Mouse (Mus musculus) urinary bladder, adult 18-20 months (tissue): ENCODE measurements around the gene Arhgef3.
A peak's percentile ranks its signal among the peaks of the same experiment; 100 is the strongest.

Experiments used
- DNase-seq, 2 experiments: peaks; one replicate each; pipeline ENCODE4 v3.0.0; 2022; ENCODE audit warnings: low spot score in 2 of 2, mixed read lengths in 2 of 2

Arhgef3 gene

GRCm38 (mm10) chr14:27268137-27268536 is 153.4 kb downstream of the Arhgef3 start:
- no peak for DNase-seq

- no peak for DNase-seq
These were observed 154.4 kb downstream of the Arhgef3 start for GRCm38 (mm10) chr14:27268986-27269700.

GRCm38 (mm10) chr14:27269836-27270235 is 155.1 kb downstream of the Arhgef3 start:
- no peak for DNase-seq

GRCm38 (mm10) chr14:27270466-27270865 is 155.8 kb downstream of the Arhgef3 start:
- no peak for DNase-seq

- DNase-seq, result no peak
These were observed 156.8 kb downstream of the Arhgef3 start for GRCm38 (mm10) chr14:27271371-27272071.

DNA sequence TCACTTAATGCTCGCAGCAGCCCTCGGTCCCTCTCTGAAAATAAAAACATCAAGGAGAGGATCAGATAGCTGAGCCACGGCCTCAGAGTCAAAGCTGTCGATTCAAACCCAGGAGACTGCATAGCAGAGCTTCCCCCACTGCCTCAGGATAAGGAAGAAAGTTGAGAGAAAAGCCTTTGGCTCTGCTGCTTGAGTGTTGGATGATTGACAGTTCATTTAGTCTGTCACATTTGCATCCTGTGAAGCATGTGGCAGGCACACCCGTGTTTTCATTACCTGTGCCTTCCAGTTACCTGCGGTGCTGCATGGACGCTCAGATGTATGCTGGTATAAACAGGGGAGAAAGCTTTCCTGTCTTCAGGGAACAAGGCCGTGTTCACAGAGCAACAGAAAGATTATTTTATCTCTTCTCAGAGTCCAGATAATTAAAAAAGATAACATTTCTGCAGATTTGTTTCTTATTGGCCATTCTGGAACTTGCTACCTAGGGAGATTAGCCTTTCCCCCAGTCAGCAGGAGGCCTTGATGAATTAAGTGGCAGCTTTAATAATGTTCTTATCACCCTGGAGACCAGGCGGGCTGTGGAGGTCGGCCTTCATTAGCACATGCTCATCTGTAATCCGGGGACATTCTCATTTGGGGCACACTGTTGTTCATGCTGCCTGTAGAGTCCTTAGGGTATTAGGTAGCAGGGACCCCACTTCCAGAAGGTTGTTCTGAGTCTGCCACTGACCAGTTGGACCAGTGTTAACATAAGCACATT is 157.6 kb downstream of the Arhgef3 start:
- no peak for DNase-seq

- no peak for DNase-seq
These were observed 158.1 kb downstream of the Arhgef3 start for GRCm38 (mm10) chr14:27272835-27273138.

- DNase-seq, result no peak
These were observed 158.5 kb downstream of the Arhgef3 start for GRCm38 (mm10) chr14:27273169-27273568.

DNA sequence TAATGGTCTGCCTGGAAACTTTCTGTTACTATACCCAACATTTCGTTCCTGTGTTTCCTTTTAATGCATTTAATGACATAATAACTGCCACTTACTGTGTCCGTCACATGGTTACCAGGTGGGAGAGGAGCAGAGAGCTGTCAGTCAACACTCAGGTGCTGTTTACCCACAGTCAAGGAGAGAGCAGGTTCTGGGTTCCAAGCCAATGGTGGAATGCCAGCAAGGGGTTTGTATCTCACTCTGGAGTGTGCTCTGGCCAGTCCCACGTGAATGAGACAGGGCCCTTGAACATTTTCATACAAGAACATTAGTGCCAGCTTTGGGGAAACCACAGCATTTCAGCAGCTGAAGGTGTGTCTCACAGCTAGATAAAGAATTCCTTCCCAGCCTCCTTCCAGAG is 162.6 kb downstream of the Arhgef3 start:
- DNase-seq, result no peak

GRCm38 (mm10) chr14:27280201-27280890 is 165.6 kb downstream of the Arhgef3 start:
- no peak for DNase-seq

GRCm38 (mm10) chr14:27283956-27284355 is 169.3 kb downstream of the Arhgef3 start:
- no peak for DNase-seq

DNA sequence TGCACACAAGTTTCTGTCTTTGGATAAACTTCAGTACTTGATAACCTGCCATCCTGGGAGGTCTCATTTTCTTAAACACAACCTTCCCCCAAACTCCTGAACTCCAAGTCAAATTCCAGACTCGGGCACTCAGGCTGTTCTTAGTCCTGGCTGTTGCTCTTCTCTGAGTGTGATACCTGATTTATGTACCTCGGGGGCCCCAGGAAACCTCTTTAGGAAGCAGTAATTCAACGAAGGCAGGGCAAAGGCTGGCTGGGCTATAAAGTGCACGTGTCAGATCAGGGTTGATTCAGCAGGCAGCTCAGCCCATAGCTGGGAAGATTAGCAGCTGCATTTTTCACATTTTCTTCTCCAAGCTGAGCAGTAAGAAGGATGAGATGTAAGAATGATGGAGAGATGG is 171.5 kb downstream of the Arhgef3 start:
- DNase-seq, result no peak

DNA sequence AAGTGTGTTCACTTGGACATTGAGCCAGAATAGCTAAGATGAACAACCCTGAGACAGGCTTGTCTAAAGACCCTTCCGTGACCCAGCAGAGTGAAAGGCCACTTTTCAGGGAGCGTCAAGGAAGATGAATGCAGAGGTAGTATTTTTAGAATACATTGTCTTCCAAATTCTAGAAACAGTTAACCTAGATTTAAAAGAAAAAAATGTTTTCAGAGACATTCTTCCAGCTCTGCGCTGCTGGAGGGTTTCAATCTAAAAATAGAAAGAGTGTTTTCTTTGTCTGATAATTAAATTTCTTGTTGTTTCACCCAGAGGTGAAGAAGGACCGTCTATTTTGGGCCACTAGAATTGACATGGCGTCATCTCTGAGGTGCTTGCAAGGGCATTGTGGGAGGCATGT is 174.4 kb downstream of the Arhgef3 start:
- no peak for DNase-seq

DNA sequence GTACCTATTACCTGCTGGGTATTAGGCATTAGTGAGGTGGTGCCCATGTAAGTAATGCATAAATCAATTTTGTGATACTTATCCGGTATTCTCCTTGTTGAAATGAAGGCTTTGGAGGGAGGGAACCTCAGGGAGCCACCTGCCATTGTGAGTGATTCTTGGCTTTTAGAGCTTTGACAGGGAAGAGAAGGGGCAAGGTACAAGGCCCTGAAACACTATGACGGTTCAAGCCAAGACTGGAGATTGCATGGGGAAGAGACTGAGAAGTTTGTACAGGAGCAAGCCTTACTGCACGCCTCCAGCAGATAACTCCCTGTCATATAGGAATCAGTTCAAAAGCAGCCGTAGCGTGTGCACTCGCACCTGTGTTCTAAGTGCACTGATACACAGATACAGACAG is 177.4 kb downstream of the Arhgef3 start:
- DNase-seq, result no peak

DNA sequence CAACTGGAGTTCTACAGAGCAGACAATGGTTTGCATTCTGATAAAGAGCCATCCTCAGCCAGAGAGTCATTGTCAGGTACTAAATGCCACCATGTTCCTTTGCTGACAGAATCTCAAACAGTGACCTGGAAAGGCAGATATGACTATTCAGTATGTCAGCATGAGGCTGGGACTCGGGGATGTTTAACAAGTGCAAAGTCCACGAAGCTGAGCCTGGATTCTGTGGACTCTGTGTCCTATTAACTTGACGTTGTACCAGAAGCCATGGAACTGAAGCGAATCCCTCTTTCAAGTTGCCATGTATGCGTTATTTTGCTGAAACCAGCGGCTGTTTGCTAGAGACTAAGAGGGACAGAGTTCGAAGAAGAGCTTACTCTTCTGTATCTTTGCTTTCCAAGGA is 181.1 kb downstream of the Arhgef3 start:
- DNase-seq, result no peak

GRCm38 (mm10) chr14:27296987-27297386 is 182.3 kb downstream of the Arhgef3 start:
- no peak for DNase-seq

DNA sequence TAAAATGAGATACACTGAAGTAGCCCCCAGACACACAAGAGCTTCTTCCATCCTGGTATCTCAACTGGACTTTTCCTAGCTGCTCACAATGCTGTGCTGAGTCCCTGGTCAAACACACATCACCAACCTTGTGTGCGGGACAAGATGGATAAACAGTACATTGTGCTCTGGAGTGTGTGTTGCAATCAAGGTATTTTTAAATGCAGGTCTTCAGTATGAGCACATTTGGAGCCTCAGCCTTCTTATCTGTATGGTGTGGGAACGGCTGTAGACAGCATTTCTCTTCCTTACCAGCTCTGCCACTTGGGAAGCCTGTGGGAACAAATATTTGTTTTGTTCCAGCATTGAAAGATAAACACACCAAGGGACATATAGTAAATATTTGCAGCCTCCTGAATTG is 184.2 kb downstream of the Arhgef3 start:
- DNase-seq, result no peak

GRCm38 (mm10) chr14:27299705-27300104 is 185.0 kb downstream of the Arhgef3 start:
- no peak for DNase-seq

- peak in 1 of 2 experiments; percentile 11 for DNase-seq
These were observed 187.2 kb downstream of the Arhgef3 start for GRCm38 (mm10) chr14:27301768-27302499.

DNA sequence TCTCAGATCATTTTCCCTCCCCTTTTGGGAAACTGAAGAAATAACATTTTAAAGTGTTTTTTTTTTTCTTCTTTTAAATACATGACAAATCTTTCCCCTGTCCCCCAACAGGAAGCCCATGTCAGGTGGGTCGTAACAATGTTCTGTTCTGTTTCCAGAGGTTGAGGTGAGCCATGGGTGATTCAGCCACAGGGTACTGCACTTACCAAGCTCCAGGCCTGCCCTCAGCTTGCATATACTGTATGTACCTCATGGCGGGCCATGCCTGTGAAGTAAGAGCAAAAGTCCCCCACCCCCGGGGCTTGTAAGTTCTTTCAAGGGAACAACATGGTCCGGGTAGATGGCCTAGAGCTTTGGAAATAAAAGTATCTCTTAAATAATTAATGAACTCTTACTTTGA is 188.6 kb downstream of the Arhgef3 start:
- no peak for DNase-seq

DNA sequence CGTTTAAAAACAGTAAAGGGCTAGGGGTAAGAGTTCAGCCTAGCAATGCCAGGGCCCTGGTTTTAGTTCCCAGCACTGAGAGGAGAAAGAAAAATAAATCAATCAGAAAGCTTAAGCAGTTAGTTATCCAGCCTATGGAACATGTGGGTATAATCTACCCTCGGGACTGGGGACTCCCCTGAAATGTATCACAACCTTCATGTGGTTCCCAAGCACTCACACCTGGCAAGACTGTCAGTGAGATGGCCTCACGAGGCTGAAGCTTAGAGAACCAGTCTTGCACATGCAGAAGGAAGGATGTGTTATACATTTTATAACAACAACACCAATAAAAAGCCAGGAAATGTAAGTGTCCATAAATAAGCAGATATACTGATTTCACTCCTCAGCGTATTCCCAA is 189.7 kb downstream of the Arhgef3 start:
- no peak for DNase-seq

GRCm38 (mm10) chr14:27308761-27309160 is 194.1 kb downstream of the Arhgef3 start:
- no peak for DNase-seq
